Mouse (Mus musculus) brown adipose tissue, adult 24 weeks (tissue): ENCODE data around the gene Ces2a. TPM values are rescaled to one million over a fixed set of nuclear protein-coding genes. Genes with fewer than 3 reads are reported as not detected.

Source experiments
- H3K27ac ChIP-seq: fragments of 200-500 bp; replicated peaks from 2 replicates; pipeline ENCODE4 v1.5.1; 2012; ENCODE audit warnings: low read depth, mild to moderate bottlenecking, low read length
- H3K4me1 ChIP-seq: fragments of 200-500 bp; 2 replicates; pipeline ENCODE4 v1.6.1; 2012; ENCODE audit warnings: low read length, mixed read lengths; ENCODE audit not compliant: control insufficient read depth, insufficient read depth, insufficient read length
- H3K4me3 ChIP-seq: fragments of 200-500 bp; 2 replicates; pipeline ENCODE4 v1.5.1; 2012; ENCODE audit warnings: low read depth, mild to moderate bottlenecking, low read length, moderate library complexity; ENCODE audit not compliant: insufficient read depth
- polyA plus RNA-seq: library from polyadenylated mRNA; stranded (reverse); fragments of >200 nt; gene quantifications from 2 replicates; pipeline ENCODE4 v1.2.4, GENCODE M21; 2012; ENCODE audit not compliant: missing spikeins, insufficient read depth, insufficient read length

The Ces2a gene
- not detected in 2 replicates for polyA plus RNA-seq

DNA sequence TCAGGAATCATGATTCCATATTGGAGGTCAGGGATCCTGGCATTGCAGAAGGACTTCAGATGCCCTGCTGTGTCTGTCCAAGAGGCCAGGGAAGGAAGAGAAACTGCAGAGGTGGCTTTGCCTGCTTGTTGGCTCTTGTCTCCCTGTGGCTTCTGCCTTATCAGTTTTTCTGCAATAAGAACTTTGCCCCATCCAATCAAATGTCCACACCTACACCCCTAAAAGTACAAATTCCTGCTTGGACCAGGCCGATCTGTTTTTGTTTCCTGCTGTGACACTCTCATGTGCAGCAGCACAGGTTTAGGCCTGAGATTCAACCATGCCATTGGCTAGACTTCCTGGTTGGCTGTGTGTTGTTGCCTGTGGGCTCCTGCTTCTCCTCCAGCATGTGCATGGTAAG, at the start of gene Ces2a:
Gene Ces2a, plus strand, starts transcription at position 251 of the 400 bp plus-strand sequence.
- no peak within 1 kb of the TSS for H3K4me3 ChIP-seq
- H3K4me1 ChIP-seq, result no peaks in the 10 kb centered on the region
- no peak within 1 kb of the TSS for H3K27ac ChIP-seq

DNA sequence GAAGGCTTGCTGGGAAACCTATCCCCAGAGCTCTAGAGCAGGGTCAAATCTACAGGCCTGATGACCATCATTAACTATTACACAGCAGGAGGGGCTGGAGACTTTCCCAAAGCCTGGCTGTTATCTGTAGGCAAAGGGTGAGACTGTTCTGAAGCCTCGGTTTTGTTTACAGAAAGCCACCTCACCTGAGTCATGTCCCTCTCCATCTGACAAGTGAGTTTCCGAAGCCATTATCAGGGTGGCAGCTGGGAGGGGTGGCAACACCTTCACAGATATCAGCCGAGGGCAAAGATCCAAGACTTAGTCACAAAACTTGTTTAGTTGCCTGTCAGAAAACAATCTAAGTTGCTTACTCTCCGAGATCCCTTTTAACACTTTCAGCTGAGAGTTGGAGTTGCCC, 45.4 kb upstream of the Ces2a start:
- H3K4me3 ChIP-seq, result no peak overlapping the region
- H3K4me1 ChIP-seq, result no peaks in the 10 kb centered on the region
- no peak overlapping the region for H3K27ac ChIP-seq

DNA sequence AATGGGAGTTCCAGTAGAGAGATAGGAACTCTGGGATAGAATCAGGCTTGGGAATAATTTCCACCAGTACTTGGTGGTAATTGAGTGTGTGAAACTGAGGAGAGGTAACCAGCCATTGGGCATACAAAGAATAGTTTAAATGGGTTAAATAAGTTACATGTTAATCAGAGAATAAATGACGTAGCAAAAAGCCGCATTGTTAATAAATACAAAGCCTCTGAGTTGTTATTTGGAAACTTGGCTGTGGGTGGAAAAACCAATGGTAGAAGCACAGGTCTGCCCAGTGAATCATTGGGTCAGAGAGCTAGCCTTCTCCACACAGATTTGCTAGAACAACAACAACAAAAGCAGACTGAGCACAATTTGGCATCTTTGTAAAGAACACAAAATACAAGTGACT, 35.2 kb upstream of the Ces2a start:
- Histone ChIP-seq H3K4me1 (no peaks in the 10 kb centered on the region), H3K4me3 (no peak overlapping the region), H3K27ac (no peak overlapping the region)

DNA sequence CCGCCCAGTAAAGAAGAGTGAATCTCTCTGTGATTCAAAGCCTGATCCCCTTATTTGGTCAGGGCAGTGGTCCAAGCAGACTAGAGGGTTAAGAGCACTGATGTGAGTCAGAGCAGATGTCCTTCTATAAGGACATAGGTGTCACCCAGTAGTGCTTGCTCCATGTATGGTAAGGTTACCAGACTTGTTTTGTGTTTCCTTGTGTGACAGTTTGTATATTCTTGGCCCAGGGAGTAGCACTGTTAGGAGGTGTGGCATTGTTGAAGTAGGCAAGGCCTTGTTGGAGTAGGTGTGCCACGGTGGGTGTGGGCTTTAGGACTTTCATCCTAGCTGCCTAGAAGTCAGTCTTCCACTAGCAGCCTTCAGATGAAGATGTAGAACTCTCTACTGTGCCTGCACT, 31.9 kb upstream of the Ces2a start:
- Histone ChIP-seq H3K4me3 (no peak overlapping the region), H3K4me1 (no peaks in the 10 kb centered on the region), H3K27ac (no peak overlapping the region)

DNA sequence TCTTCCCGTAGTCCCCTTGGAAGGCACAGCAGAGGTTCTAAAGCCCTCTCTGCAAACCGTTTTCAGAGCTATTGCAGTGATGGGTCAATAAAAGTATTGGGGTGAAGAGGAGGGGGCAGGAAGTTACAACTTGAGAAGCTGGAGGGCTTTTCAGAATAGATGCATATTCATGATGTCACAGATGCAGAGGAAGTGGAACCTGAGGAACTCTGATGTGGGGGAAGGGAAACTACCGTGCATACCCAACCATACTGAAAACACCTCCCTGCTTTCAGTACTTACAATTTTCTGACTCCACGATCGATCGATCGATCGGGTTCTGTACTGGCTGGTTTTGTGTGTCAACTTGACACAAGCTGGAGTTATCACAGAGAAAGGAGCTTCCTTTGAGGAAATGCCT, 12.6 kb upstream of the Ces2a start:
- H3K4me1 ChIP-seq, result no peaks in the 10 kb centered on the region
- no peak overlapping the region for H3K27ac ChIP-seq
- H3K4me3 ChIP-seq, result no peak overlapping the region

DNA sequence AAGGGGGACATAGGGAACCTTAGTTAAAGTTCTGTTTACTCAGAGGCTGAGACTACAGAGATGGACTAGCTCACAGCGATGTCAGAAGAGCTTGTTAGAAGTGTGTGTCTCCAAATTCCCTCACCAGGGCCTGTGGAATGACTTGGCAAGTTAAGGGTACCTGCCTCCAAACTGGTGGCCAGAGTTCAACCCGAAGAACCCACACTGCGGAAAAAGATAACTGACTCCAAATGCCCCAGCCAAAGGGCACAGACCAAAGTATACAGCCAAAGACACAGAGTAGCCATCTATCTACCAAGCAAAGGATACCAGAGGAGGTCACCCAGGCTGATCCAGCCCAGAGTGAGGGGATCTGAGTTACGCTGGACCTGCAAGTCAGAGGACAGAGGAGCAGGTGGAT, 2.4 kb upstream of the Ces2a start:
- Histone ChIP-seq H3K4me1 (no peaks in the 10 kb centered on the region), H3K4me3 (no peak overlapping the region), H3K27ac (no peak overlapping the region)

DNA sequence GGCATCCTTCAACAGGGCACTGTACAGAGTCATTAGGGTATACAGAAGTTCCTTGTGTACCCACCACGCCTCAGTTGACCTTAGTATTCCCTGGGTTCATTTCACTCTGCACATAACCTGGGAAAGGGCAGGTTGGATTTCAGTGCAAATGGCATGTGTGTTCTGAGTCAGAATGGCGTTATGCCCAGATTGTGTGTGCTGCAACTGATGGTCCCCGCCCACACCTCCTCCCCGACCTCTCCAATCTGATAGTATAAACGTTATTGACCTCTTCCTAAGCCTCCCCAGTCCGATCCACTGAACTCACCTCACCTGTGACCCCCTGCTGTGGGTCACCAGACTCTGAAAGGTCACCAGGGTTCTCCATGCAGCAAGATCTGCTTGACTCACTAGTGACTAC, 1.8 kb upstream of the Ces2a start:
- Histone ChIP-seq H3K4me1 (no peaks in the 10 kb centered on the region), H3K4me3 (no peak overlapping the region), H3K27ac (no peak overlapping the region)

DNA sequence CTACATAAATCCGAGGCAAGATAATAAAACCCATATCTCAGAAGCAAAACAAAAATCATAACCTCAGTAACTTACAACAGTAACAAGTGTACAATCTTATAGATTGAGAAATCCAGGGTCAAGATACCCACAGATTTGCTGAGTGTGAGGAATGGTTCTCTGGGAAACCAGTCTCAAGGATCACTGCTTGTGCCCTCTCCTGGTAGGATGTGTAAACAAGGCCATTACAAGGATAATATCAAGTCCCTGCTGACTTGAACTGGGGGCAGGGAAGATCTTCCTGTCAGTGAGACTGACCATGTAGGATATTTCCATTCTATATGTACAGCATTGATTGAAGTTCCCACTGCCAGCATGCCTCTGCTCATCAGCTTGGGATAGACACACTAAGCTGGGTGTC, 8.2 kb downstream of the Ces2a start:
- Histone ChIP-seq H3K4me3 (no peak overlapping the region), H3K27ac (no peak overlapping the region), H3K4me1 (no peaks in the 10 kb centered on the region)

DNA sequence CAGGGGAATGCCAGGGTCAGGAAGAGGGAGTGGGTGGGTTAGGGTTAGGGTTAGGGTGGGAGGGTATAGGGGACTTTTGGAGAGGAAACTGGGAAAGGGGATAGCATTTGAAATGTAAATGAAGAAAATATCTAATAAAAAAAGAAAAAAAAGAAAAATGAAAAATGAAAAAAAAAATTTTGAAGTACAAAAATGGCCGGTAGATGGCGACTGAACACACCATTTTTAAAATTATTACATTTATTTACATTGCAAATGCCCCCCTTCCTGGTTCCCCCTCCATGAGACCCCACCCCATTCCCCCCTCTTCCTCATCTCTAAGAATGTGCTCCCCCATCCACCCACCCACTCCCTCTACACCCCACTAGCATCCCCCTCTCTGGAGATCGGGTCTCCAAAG, 9.6 kb downstream of the Ces2a start:
- H3K4me1 ChIP-seq, result no peaks in the 10 kb centered on the region
- H3K27ac ChIP-seq, result no peak overlapping the region
- no peak overlapping the region for H3K4me3 ChIP-seq

DNA sequence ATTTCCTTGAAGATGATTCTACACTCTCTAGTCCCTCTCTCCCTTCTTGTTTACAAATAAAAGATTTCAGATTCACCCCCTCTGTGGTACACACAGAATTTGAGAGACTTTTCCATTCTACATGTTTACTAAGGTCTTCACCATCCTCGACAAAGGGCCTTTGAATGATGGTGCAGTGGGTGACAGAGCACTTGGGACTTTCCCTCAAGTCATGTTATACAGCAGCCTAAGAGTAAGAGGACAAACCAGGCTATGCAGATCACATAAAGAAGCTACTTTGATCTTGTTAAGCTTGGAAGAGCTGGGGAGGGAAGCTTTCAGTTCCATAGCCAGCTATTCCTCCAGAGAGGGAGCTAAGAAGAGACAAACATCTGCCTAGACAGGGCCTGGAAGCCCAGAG, 19.0 kb downstream of the Ces2a start:
- H3K27ac ChIP-seq, result no peak overlapping the region
- H3K4me3 ChIP-seq, result no peak overlapping the region
- no peaks in the 10 kb centered on the region for H3K4me1 ChIP-seq

DNA sequence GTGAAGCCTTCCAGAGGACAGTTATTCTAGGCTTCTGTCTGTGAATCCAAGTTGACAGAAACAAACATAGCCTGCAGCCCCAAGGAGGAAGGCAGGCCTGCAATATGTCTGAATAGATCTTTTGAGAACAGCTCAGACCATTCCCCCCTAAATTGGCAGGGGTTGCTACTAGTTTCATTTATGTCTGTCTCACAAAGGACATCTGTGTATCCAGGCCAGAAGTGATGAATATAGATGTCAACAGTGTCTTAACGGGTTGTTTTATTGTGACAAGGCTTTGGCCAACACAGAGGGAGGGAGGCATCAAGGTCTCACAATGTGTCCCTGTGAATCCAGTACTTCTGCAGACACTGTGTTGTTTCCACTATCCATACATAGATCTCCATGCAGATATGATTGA, 23.8 kb downstream of the Ces2a start:
- H3K27ac ChIP-seq, result no peak overlapping the region
- no peak overlapping the region for H3K4me3 ChIP-seq
- H3K4me1 ChIP-seq, result no peaks in the 10 kb centered on the region

DNA sequence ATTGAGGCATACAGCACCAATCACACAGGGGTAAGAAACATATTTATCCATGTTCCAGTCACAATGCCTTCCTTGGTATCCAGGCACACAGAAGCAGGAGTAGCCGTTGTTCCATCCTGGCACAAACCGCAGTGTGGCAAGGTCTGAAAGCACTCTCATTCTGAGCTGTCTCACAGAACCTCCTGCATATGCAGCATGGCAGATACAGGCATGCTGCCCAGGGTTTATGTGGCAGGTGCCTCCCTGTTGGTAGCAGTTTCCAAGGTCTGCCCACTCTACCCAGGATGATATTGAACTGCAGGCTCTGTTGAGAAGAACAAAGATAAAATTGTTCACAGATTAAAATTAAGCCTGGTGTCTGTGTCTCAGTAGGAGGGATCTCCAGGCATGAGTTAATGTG, 24.4 kb downstream of the Ces2a start:
- H3K27ac ChIP-seq, result no peak overlapping the region
- H3K4me3 ChIP-seq, result no peak overlapping the region
- H3K4me1 ChIP-seq, result no peaks in the 10 kb centered on the region

DNA sequence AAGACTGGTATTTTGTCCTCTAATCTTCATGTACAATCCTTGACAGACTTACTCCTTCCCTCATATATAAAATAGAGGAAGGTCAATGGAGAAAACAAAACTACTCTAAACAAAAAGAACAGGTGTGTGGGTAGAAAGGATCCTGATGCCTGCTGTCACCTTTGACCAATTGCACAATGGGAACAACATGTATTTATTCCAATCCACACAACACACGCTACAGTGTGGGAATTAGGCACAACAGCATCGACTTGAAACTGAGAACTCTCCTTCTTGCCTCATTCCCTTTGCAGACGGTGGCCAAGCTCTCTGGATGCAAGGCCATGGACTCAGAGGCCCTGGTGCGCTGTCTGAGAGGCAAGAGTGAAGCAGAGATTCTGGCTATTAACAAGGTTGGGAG, 27.3 kb downstream of the Ces2a start:
- Histone ChIP-seq H3K4me1 (no peaks in the 10 kb centered on the region), H3K27ac (no peak overlapping the region), H3K4me3 (no peak overlapping the region)

DNA sequence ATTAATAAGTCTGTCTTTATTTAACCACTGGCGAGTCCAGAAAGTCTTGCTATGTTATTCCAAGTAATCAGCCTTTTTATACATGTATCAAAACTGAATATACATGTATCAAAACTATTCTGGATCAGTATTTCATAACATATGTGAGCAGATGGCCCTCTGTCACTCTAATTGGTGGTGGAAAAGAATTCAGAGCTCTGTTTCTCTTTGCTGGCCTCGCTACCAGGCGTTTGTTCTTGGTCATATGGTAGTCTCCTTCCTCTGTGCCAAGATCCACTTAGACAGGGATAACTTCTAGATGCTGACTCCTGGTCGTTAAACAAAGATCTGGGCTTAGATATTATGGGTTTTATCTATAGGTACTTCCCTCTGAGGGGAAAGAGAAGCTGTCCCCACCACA, 32.7 kb downstream of the Ces2a start:
- H3K4me3 ChIP-seq, result no peak overlapping the region
- H3K4me1 ChIP-seq, result no peaks in the 10 kb centered on the region
- no peak overlapping the region for H3K27ac ChIP-seq

DNA sequence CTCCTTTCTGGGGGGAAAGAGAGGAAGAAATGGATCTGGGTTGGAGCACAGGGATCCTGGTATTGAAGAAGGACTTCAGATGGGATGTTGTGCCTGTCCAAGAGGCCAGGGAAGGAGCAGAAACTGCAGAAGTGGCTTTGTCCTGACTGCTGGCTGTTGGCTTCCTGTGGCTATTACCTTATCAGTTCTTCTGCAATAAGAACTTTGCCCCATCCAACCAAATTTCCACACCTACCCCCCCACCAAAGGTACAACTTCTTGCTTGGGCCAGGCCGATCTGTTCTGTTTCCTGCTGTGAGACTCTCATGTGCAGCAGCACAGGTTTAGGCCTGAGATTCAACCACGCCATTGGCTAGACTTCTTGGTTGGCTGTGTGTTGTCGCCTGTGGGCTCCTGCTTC, 36.6 kb downstream of the Ces2a start:
- Histone ChIP-seq H3K27ac (no peak overlapping the region), H3K4me3 (no peak overlapping the region), H3K4me1 (no peaks in the 10 kb centered on the region)

DNA sequence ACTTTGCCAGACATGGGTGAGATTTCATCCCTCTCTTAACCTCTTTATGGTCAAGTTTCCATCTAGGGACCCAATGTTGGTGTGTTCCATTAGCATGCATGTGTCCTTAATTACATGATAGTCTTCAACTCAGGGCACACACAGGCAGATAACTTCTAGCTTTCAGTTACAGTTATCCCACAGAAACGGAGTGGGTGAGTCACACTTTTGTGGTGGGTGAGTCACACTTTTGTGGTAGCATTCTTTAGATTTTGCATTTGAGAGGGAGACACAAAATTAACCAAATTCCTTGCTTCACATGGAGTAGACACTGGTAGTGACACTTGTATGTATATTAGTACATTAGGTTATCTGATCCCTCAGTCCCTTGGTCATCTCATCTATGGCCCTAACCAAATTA, 53.2 kb downstream of the Ces2a start:
- no peaks in the 10 kb centered on the region for H3K4me1 ChIP-seq
- H3K4me3 ChIP-seq, result no peak overlapping the region
- no peak overlapping the region for H3K27ac ChIP-seq

DNA sequence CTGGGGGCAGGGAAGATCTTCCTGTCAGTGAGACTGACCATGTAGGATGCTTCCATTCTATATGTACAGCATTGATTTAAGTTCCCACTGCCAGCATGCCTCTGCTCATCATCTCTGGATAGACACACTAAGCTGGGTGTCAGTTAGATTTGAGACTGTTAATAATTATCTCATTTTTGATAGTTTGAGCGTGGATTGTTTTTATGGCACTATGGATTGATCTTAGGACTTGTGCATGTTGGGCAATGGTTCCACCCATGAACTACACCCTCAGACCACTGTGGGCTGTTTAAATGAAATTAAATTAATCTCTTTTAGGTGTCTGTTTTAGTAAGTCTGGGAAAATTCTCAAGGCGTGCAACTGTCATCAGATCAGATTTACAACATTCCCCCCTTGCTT, 55.1 kb downstream of the Ces2a start:
- H3K4me1 ChIP-seq, result no peaks in the 10 kb centered on the region
- H3K27ac ChIP-seq, result no peak overlapping the region
- no peak overlapping the region for H3K4me3 ChIP-seq
